ENCODE assay signal across 8 mouse cellular contexts in genomic region chr11:71004316-71004773, GRCm38 (mm10). TPM values are rescaled to one million over a fixed set of nuclear protein-coding genes. Genes with fewer than 3 reads are reported as not detected.
DNase-seq lines count a peak whose midpoint lies in the region; ATAC-seq and TF ChIP-seq lines count a peak whose summit lies in the region.

Gene Dhx33 (minus strand): TSS chr11:71004437.

- H3K9me3 ChIP-seq in embryonic facial prominence, embryonic 15.5 days (replicated peaks): no peaks in the 10 kb centered on the region
- H3K9me3 ChIP-seq in limb, embryonic 14.5 days (ENCODE audit: control insufficient read depth, low read length): no peaks in the 10 kb centered on the region
- H3K9me3 ChIP-seq in midbrain, postnatal 0 days (ENCODE audit: low read length): no peaks in the 10 kb centered on the region

- H3K4me1 ChIP-seq in bone marrow, adult 2 months (ENCODE audit: control insufficient read depth, insufficient read depth, low read length): peaks cover 1% of the 10 kb centered on the region; the same call in 1 of the 2 replicates
- H3K4me1 ChIP-seq in embryonic facial prominence, embryonic 15.5 days: peaks cover 15% of the 10 kb centered on the region
- H3K4me1 ChIP-seq in limb, embryonic 14.5 days (ENCODE audit: control insufficient read depth, insufficient read depth, low read length): peaks cover 12% of the 10 kb centered on the region
- H3K4me1 ChIP-seq in midbrain, postnatal 0 days (ENCODE audit: insufficient read depth, low read length): peaks cover 9% of the 10 kb centered on the region; the same call in 1 of the 2 replicates

- H3K4me2 ChIP-seq in embryonic facial prominence, embryonic 15.5 days (replicated peaks): peak within 1 kb of the TSS; percentile 84
- H3K4me2 ChIP-seq in limb, embryonic 14.5 days (replicated peaks; ENCODE audit: low read depth, low read length, severe bottlenecking): peak within 1 kb of the TSS; percentile 80
- H3K4me2 ChIP-seq in midbrain, postnatal 0 days (ENCODE audit: low read depth, low read length, poor library complexity, severe bottlenecking): peak within 1 kb of the TSS; percentile 90

- under 1% methylated on average over 35 of the region's 35 CpGs for WGBS in bone marrow, adult 2 months
- WGBS in embryonic facial prominence, embryonic 15.5 days: under 1% methylated on average over 35 of the region's 35 CpGs
- under 1% methylated on average over 35 of the region's 35 CpGs for WGBS in limb, embryonic 14.5 days
- whole genome bisulfite sequencing in midbrain, postnatal 0 days: under 1% methylated on average over 35 of the region's 35 CpGs

- TF ChIP-seq POLR2A in bone marrow, adult 2 months (IDR thresholded peaks at IDR 0.05; ENCODE audit: borderline replicate concordance, control insufficient read depth, low read depth, low read length): no peak
- no peak for TF ChIP-seq POLR2A in limb, embryonic 14.5 days (IDR thresholded peaks at IDR 0.05; ENCODE audit: borderline replicate concordance, extremely low read depth, insufficient read depth, insufficient read length)

- peak; percentile 99 for DNase-seq in 416B (ENCODE audit: low read depth)
- peak; percentile 97 for DNase-seq in heart, adult 8-10 months (ENCODE audit: low spot score)
- peak; percentile 98 for DNase-seq in kidney, adult 9 months
- peak; percentile 99 for DNase-seq in limb, embryonic 14.5 days (ENCODE audit: low spot score)
- DNase-seq in midbrain, postnatal 0 days (ENCODE audit: low spot score): peak; percentile 99
- peak; percentile 88 to 91 for DNase-seq in spleen, postnatal 14 days (ENCODE audit: low spot score in 2 of 2)

- H3K27ac ChIP-seq in bone marrow, adult 2 months (ENCODE audit: control insufficient read depth, insufficient read depth, low read depth, low read length, poor library complexity): peak within 1 kb of the TSS; percentile 50
- H3K27ac ChIP-seq in embryonic facial prominence, embryonic 15.5 days (replicated peaks): peak within 1 kb of the TSS; percentile 80
- peak within 1 kb of the TSS; percentile 76; the same call in 1 of the 2 replicates for H3K27ac ChIP-seq in limb, embryonic 14.5 days (replicated peaks; ENCODE audit: low read depth, low read length)
- peak within 1 kb of the TSS; percentile 71 for H3K27ac ChIP-seq in midbrain, postnatal 0 days (ENCODE audit: low read depth, low read length)

- peak; percentile 97 for ATAC-seq in embryonic facial prominence, embryonic 15.5 days (ENCODE audit: insufficient number of reproducible peaks, low FRiP score, low TSS enrichment, low read depth)
- ATAC-seq in limb, embryonic 14.5 days (ENCODE audit: low FRiP score, low read depth): peak; percentile 98
- ATAC-seq in midbrain, postnatal 0 days (ENCODE audit: low FRiP score): peak; percentile 97

- H3K27me3 ChIP-seq in embryonic facial prominence, embryonic 15.5 days: no peaks in the 10 kb centered on the region
- H3K27me3 ChIP-seq in limb, embryonic 14.5 days (ENCODE audit: control insufficient read depth, insufficient read depth, low read length): no peaks in the 10 kb centered on the region
- no peaks in the 10 kb centered on the region for H3K27me3 ChIP-seq in midbrain, postnatal 0 days (ENCODE audit: insufficient read depth, low read length)

- TF ChIP-seq CTCF in bone marrow, adult 2 months (IDR thresholded peaks at IDR 0.05; ENCODE audit: control insufficient read depth, insufficient read depth, low read length): 0 out of 2 replicates have a peak, but pooled peaks have one; percentile 20
- TF ChIP-seq CTCF in midbrain, postnatal 0 days (IDR thresholded peaks at IDR 0.05): peak; percentile 62

- H3K9ac ChIP-seq in embryonic facial prominence, embryonic 15.5 days: peak within 1 kb of the TSS; percentile 62
- H3K9ac ChIP-seq in limb, embryonic 14.5 days (ENCODE audit: low read depth, low read length, severe bottlenecking): peak within 1 kb of the TSS; percentile 70
- H3K9ac ChIP-seq in midbrain, postnatal 0 days (replicated peaks; ENCODE audit: low read length, poor library complexity, severe bottlenecking): peak within 1 kb of the TSS; percentile 55

- peak within 1 kb of the TSS; percentile 86 for H3K4me3 ChIP-seq in bone marrow, adult 2 months (replicated peaks; ENCODE audit: control insufficient read depth, low read depth, low read length)
- H3K4me3 ChIP-seq in embryonic facial prominence, embryonic 15.5 days (replicated peaks): peak within 1 kb of the TSS; percentile 100
- peak within 1 kb of the TSS; percentile 92 for H3K4me3 ChIP-seq in limb, embryonic 14.5 days (replicated peaks; ENCODE audit: low read length)
- H3K4me3 ChIP-seq in midbrain, postnatal 0 days (ENCODE audit: low read depth, low read length): peak within 1 kb of the TSS; percentile 71

- H3K36me3 ChIP-seq in embryonic facial prominence, embryonic 15.5 days: peaks cover 16% of the 10 kb centered on the region
- peaks cover 22% of the 10 kb centered on the region for H3K36me3 ChIP-seq in limb, embryonic 14.5 days (ENCODE audit: control insufficient read depth, insufficient read depth, low read length)
- H3K36me3 ChIP-seq in midbrain, postnatal 0 days (ENCODE audit: insufficient read depth, low read length): peaks cover 18% of the 10 kb centered on the region

RNA-seq across cellular contexts. Expression of gene Dhx33, which starts in this region (rescaled TPM):
- 4.8 and 11.3 TPM in 2 replicates for polyA plus RNA-seq in bone marrow, adult 2 months (2011; ENCODE audit: insufficient read depth, insufficient read length, low replicate concordance, missing spikeins)
- 16.5 and 17.7 TPM in 2 replicates for polyA plus RNA-seq in embryonic facial prominence, embryonic 15.5 days (2015; fragmentation: Nextera tagmentation; extraction: Ambion mirVana)
- total RNA-seq in heart, adult 8-10 months (2022): 10 to 100 TPM in 3 of 4 experiments, 1 to 10 TPM in 1; 9.5 to 11.8 (median 10.6) TPM
- 33.2 and 46.5 TPM in 2 replicates for polyA plus RNA-seq in limb, embryonic 14.5 days (2012; rRNA removed)
- 18.6 and 24.8 TPM in 2 replicates for polyA plus RNA-seq in limb, embryonic 14.5 days (2014; fragmentation: Nextera tagmentation; extraction: Ambion mirVana)
- 24.0 and 30.0 TPM in 2 replicates for total RNA-seq in midbrain, postnatal 0 days (2014; rRNA removed)
- 8.6 and 10.1 TPM in 2 replicates for polyA plus RNA-seq in midbrain, postnatal 0 days (2015; fragmentation: Nextera tagmentation; extraction: Ambion mirVana)

Comparison
In these comparisons a context has a peak if more than half of its experiments do, and no peak if none do; other contexts are left out.
1. Peak in every context shown above with its lines: DNase-seq, ATAC-seq, H3K4me3 ChIP-seq and H3K27ac ChIP-seq.